Comparison of ENCODE assay signal across 8 mouse cellular contexts in genomic region chr9:32635627-32636385, GRCm38 (mm10). TPM values are rescaled to one million over a fixed set of nuclear protein-coding genes. Genes with fewer than 3 reads are reported as not detected.
DNase-seq lines count a peak whose midpoint lies in the region; ATAC-seq lines count a peak whose summit lies in the region.

TSS of gene Ets1 (plus strand) at chr9:32636221.

- peaks cover 14% of the 10 kb centered on the region for H3K4me1 ChIP-seq in embryonic facial prominence, embryonic 13.5 days
- H3K4me1 ChIP-seq in heart, embryonic 16.5 days (ENCODE audit: control insufficient read depth, insufficient read depth, low read length): peaks cover 2% of the 10 kb centered on the region; the same call in 1 of the 2 replicates

- no peaks in the 10 kb centered on the region for H3K9me3 ChIP-seq in embryonic facial prominence, embryonic 13.5 days
- no peaks in the 10 kb centered on the region for H3K9me3 ChIP-seq in heart, embryonic 16.5 days (replicated peaks; ENCODE audit: control insufficient read depth, low read length)

- H3K4me3 ChIP-seq in embryonic facial prominence, embryonic 13.5 days: peak within 1 kb of the TSS; percentile 34
- H3K4me3 ChIP-seq in heart, embryonic 16.5 days (ENCODE audit: low read length): peak within 1 kb of the TSS; percentile 47

- ATAC-seq in embryonic facial prominence, embryonic 13.5 days (ENCODE audit: insufficient number of reproducible peaks, insufficient read depth, low FRiP score, low TSS enrichment, low read depth): no peak
- peak; percentile 63; the same call in 1 of the 2 replicates for ATAC-seq in heart, embryonic 16.5 days (replicated peaks; ENCODE audit: extremely low read depth, insufficient read depth, low FRiP score)
- peak; percentile 76 for ATAC-seq in megakaryocyte, adult 5-6 weeks (ENCODE audit: poor library complexity, severe bottlenecking)

- peak; percentile 5 for DNase-seq in urinary bladder, postnatal 25 days (ENCODE audit: low spot score)
- DNase-seq in urinary bladder, postnatal 4 days (ENCODE audit: low spot score in 2 of 2): no peak
- DNase-seq in kidney, postnatal 36 days: peak; percentile 49 to 56
- peak; percentile 21 for DNase-seq in yolk sac, embryonic 10.5 days (ENCODE audit: low spot score)
- DNase-seq in ovary, adult 18-20 months (ENCODE audit: low spot score): no peak

- peaks cover 25% of the 10 kb centered on the region for H3K27me3 ChIP-seq in embryonic facial prominence, embryonic 13.5 days
- peaks cover 4% of the 10 kb centered on the region; the same call in 1 of the 2 replicates for H3K27me3 ChIP-seq in heart, embryonic 16.5 days (ENCODE audit: control insufficient read depth, insufficient read depth, low read length)

- peak within 1 kb of the TSS; percentile 52 for H3K4me2 ChIP-seq in embryonic facial prominence, embryonic 13.5 days
- H3K4me2 ChIP-seq in heart, embryonic 16.5 days (ENCODE audit: low read depth, low read length): peak within 1 kb of the TSS; percentile 62

- no peaks in the 10 kb centered on the region for H3K36me3 ChIP-seq in embryonic facial prominence, embryonic 13.5 days
- H3K36me3 ChIP-seq in heart, embryonic 16.5 days (ENCODE audit: control insufficient read depth, insufficient read depth): no peaks in the 10 kb centered on the region

- H3K9ac ChIP-seq in embryonic facial prominence, embryonic 13.5 days: 0 out of 2 replicates have a peak within 1 kb of the TSS, but pooled peaks have one; percentile 32
- peak within 1 kb of the TSS; percentile 31; the same call in 1 of the 2 replicates for H3K9ac ChIP-seq in heart, embryonic 16.5 days (ENCODE audit: low read length)

- H3K27ac ChIP-seq in embryonic facial prominence, embryonic 13.5 days: no peak within 1 kb of the TSS
- peak within 1 kb of the TSS; percentile 77 for H3K27ac ChIP-seq in heart, embryonic 16.5 days (ENCODE audit: low read length)

- 5% methylated on average over 10 of the region's 10 CpGs for WGBS in embryonic facial prominence, embryonic 13.5 days
- under 1% methylated on average over 10 of the region's 10 CpGs for WGBS in heart, embryonic 16.5 days

RNA-seq across cellular contexts. Expression of gene Ets1, which starts in this region (rescaled TPM):
- 40.8 and 46.3 TPM in 2 replicates for polyA plus RNA-seq in embryonic facial prominence, embryonic 13.5 days (2015; fragmentation: Nextera tagmentation; extraction: Ambion mirVana)
- 59.0 and 66.7 TPM in 2 replicates for polyA plus RNA-seq in heart, embryonic 16.5 days (2015; fragmentation: Nextera tagmentation; extraction: Ambion mirVana)
- total RNA-seq in megakaryocyte, adult 5-6 weeks (2015): 8.6 and 16.8 TPM in 2 replicates
- total RNA-seq in megakaryocyte, adult 5-6 weeks (2017): 29.5 and 33.1 TPM in 2 replicates

Comparison
In these comparisons a context has a peak if more than half of its experiments do, and no peak if none do; other contexts are left out.
1. DNase-seq: peak in urinary bladder, postnatal 25 days (single experiment), kidney, postnatal 36 days (2 of 2) and yolk sac, embryonic 10.5 days (single experiment); none in urinary bladder, postnatal 4 days (0 of 2) and ovary, adult 18-20 months (single experiment).